Mouse (Mus musculus): ENCODE data around the gene Btaf1.
A peak's percentile ranks its signal among the peaks of the same experiment; 100 is the strongest.

Btaf1 gene

GRCm38 (mm10) chr19:37020951-37021350 is 95.1 kb downstream of the Btaf1 start:
- no peak for DNase-seq (ENCODE audit: low spot score in 2 of 2)

- DNase-seq (ENCODE audit: low spot score in 2 of 2): no peak
Measured at GRCm38 (mm10) chr19:37022146-37022545, 96.3 kb downstream of the Btaf1 start.

- DNase-seq (ENCODE audit: low spot score in 2 of 2): no peak
Measured at GRCm38 (mm10) chr19:37025839-37026319, 100.0 kb downstream of the Btaf1 start.

- no peak for DNase-seq (ENCODE audit: low spot score in 2 of 2)
Measured at GRCm38 (mm10) chr19:37026408-37026807, 100.5 kb downstream of the Btaf1 start.

- DNase-seq (ENCODE audit: low spot score in 2 of 2): no peak
Measured at GRCm38 (mm10) chr19:37029771-37030170, 103.9 kb downstream of the Btaf1 start.

- DNase-seq (ENCODE audit: low spot score in 2 of 2): no peak
Measured at GRCm38 (mm10) chr19:37031446-37031845, 105.6 kb downstream of the Btaf1 start.

- no peak for DNase-seq (ENCODE audit: low spot score in 2 of 2)
Measured at GRCm38 (mm10) chr19:37032364-37032763, 106.5 kb downstream of the Btaf1 start.

GRCm38 (mm10) chr19:37040906-37041305 is 115.0 kb downstream of the Btaf1 start:
- no peak for DNase-seq (ENCODE audit: low spot score in 2 of 2)

GRCm38 (mm10) chr19:37044431-37044830 is 118.6 kb downstream of the Btaf1 start:
- DNase-seq (ENCODE audit: low spot score in 2 of 2): no peak

- no peak for DNase-seq (ENCODE audit: low spot score in 2 of 2)
Measured at GRCm38 (mm10) chr19:37048507-37048906, 122.6 kb downstream of the Btaf1 start.

GRCm38 (mm10) chr19:37050643-37051345 is 124.9 kb downstream of the Btaf1 start:
- DNase-seq (ENCODE audit: low spot score in 2 of 2): peak in 1 of 2 experiments; percentile 30

GRCm38 (mm10) chr19:37055976-37056556 is 130.2 kb downstream of the Btaf1 start:
- DNase-seq (ENCODE audit: low spot score in 2 of 2): no peak

GRCm38 (mm10) chr19:37057161-37057905 is 131.5 kb downstream of the Btaf1 start:
- no peak for DNase-seq (ENCODE audit: low spot score in 2 of 2)

- DNase-seq (ENCODE audit: low spot score in 2 of 2): no peak
Measured at GRCm38 (mm10) chr19:37059623-37060022, 133.7 kb downstream of the Btaf1 start.

- no peak for DNase-seq (ENCODE audit: low spot score in 2 of 2)
Measured at GRCm38 (mm10) chr19:37060078-37060477, 134.2 kb downstream of the Btaf1 start.

Measured in spleen, postnatal 14 days (tissue).